Mouse (Mus musculus): Measurements from ENCODE around the gene Kif5a.
"Not testable (repeated sequence)": the region's sequence is repeated elsewhere in the genome, so short reads cannot be mapped to it uniquely, and the experiment has no call there.

The Kif5a gene

GRCm38 (mm10) chr10:127262548-127263398 lies at the start of gene Kif5a:
Gene Kif5a, minus strand, starts transcription at chr10:127263348.
- DNase-seq, result peak; percentile 81

GRCm38 (mm10) chr10:127312858-127313257 lies 49.7 kb upstream of the Kif5a start:
- DNase-seq, result peak; percentile 44

GRCm38 (mm10) chr10:127312356-127312676 lies 49.2 kb upstream of the Kif5a start:
- peak; percentile 92 for DNase-seq

GRCm38 (mm10) chr10:127311476-127312355 lies 48.6 kb upstream of the Kif5a start, which contains the start of gene Mars:
Gene Mars, minus strand, starts transcription at chr10:127311786.
- peak; percentile 95 for DNase-seq

- DNase-seq, result peak; percentile 53
Measured at GRCm38 (mm10) chr10:127310523-127311475, 47.7 kb upstream of the Kif5a start.

- DNase-seq, result not testable (repeated sequence)
Measured at GRCm38 (mm10) chr10:127309167-127309566, 46.0 kb upstream of the Kif5a start.

GRCm38 (mm10) chr10:127303136-127303535 lies 40.0 kb upstream of the Kif5a start:
- DNase-seq, result no peak

- DNase-seq, result no peak
Measured at GRCm38 (mm10) chr10:127300361-127300760, 37.2 kb upstream of the Kif5a start.

GRCm38 (mm10) chr10:127297015-127297871 lies 34.1 kb upstream of the Kif5a start:
- no peak for DNase-seq

GRCm38 (mm10) chr10:127295986-127296794 lies 33.0 kb upstream of the Kif5a start:
- DNase-seq, result no peak

- no peak for DNase-seq
Measured at GRCm38 (mm10) chr10:127294895-127295510, 31.9 kb upstream of the Kif5a start.

- no peak for DNase-seq
Measured at GRCm38 (mm10) chr10:127293590-127294113, 30.5 kb upstream of the Kif5a start.

GRCm38 (mm10) chr10:127292987-127293538 lies 29.9 kb upstream of the Kif5a start:
- DNase-seq, result no peak

GRCm38 (mm10) chr10:127291881-127292638 lies 28.9 kb upstream of the Kif5a start:
- DNase-seq, result no peak

- peak; percentile 82 for DNase-seq
Measured at GRCm38 (mm10) chr10:127290930-127291880, 28.1 kb upstream of the Kif5a start.

- DNase-seq, result peak; percentile 100
Measured at GRCm38 (mm10) chr10:127290307-127290929, 27.3 kb upstream of the Kif5a start.

- peak; percentile 90 for DNase-seq
Measured at GRCm38 (mm10) chr10:127289573-127290191, 26.5 kb upstream of the Kif5a start.
